Mouse (Mus musculus): ENCODE data around the gene St8sia1.

St8sia1 gene

GRCm38 (mm10) chr6:142867023-142867422 is 97.2 kb downstream of the St8sia1 start:
- no peak for DNase-seq (ENCODE audit: extremely low read depth, low read depth)

GRCm38 (mm10) chr6:142865199-142865598 is 99.1 kb downstream of the St8sia1 start:
- no peak for DNase-seq (ENCODE audit: extremely low read depth, low read depth)

- no peak for DNase-seq (ENCODE audit: extremely low read depth, low read depth)
Observed at GRCm38 (mm10) chr6:142863881-142864280, 100.4 kb downstream of the St8sia1 start.

GRCm38 (mm10) chr6:142862265-142862664 is 102.0 kb downstream of the St8sia1 start:
- peak; percentile 50 for DNase-seq (ENCODE audit: extremely low read depth, low read depth)

- no peak for DNase-seq (ENCODE audit: extremely low read depth, low read depth)
Observed at GRCm38 (mm10) chr6:142860396-142860795, 103.9 kb downstream of the St8sia1 start.

GRCm38 (mm10) chr6:142859946-142860345 is 104.3 kb downstream of the St8sia1 start:
- DNase-seq (ENCODE audit: extremely low read depth, low read depth) = no peak

- DNase-seq (ENCODE audit: extremely low read depth, low read depth) = peak; percentile 45
Observed at GRCm38 (mm10) chr6:142858937-142859336, 105.3 kb downstream of the St8sia1 start.

- no peak for DNase-seq (ENCODE audit: extremely low read depth, low read depth)
Observed at GRCm38 (mm10) chr6:142856258-142856874, 107.9 kb downstream of the St8sia1 start.

GRCm38 (mm10) chr6:142855761-142856160 is 108.5 kb downstream of the St8sia1 start:
- no peak for DNase-seq (ENCODE audit: extremely low read depth, low read depth)

GRCm38 (mm10) chr6:142852419-142853377 is 111.6 kb downstream of the St8sia1 start:
- no peak for DNase-seq (ENCODE audit: extremely low read depth, low read depth)

GRCm38 (mm10) chr6:142850436-142850835 is 113.8 kb downstream of the St8sia1 start:
- no peak for DNase-seq (ENCODE audit: extremely low read depth, low read depth)

- no peak for DNase-seq (ENCODE audit: extremely low read depth, low read depth)
Observed at GRCm38 (mm10) chr6:142849326-142849725, 114.9 kb downstream of the St8sia1 start.

GRCm38 (mm10) chr6:142847914-142848674 is 116.2 kb downstream of the St8sia1 start:
- DNase-seq (ENCODE audit: extremely low read depth, low read depth) = no peak

GRCm38 (mm10) chr6:142846855-142847254 is 117.4 kb downstream of the St8sia1 start:
- no peak for DNase-seq (ENCODE audit: extremely low read depth, low read depth)

GRCm38 (mm10) chr6:142845066-142845465 is 119.2 kb downstream of the St8sia1 start:
- DNase-seq (ENCODE audit: extremely low read depth, low read depth) = no peak

- DNase-seq (ENCODE audit: extremely low read depth, low read depth) = no peak
Observed at GRCm38 (mm10) chr6:142844061-142844460, 120.2 kb downstream of the St8sia1 start.

- DNase-seq (ENCODE audit: extremely low read depth, low read depth) = no peak
Observed at GRCm38 (mm10) chr6:142838501-142838900, 125.8 kb downstream of the St8sia1 start.

GRCm38 (mm10) chr6:142837326-142837725 is 126.9 kb downstream of the St8sia1 start:
- DNase-seq (ENCODE audit: extremely low read depth, low read depth) = no peak

- DNase-seq (ENCODE audit: extremely low read depth, low read depth) = no peak
Observed at GRCm38 (mm10) chr6:142835726-142836125, 128.5 kb downstream of the St8sia1 start.

- DNase-seq (ENCODE audit: extremely low read depth, low read depth) = no peak
Observed at GRCm38 (mm10) chr6:142834911-142835310, 129.3 kb downstream of the St8sia1 start.

- peak; percentile 34 for DNase-seq (ENCODE audit: extremely low read depth, low read depth)
Observed at GRCm38 (mm10) chr6:142831706-142832105, 132.5 kb downstream of the St8sia1 start.

GRCm38 (mm10) chr6:142831243-142831642 is 133.0 kb downstream of the St8sia1 start:
- peak; percentile 91 for DNase-seq (ENCODE audit: extremely low read depth, low read depth)

Measured in MEL-GATA-1-ER (cell line).